Mouse (Mus musculus) regulatory T cell (primary cell): ENCODE results near the gene Zfp617.
"Not testable (repeated sequence)": the region's sequence is repeated elsewhere in the genome, so short reads cannot be mapped to it uniquely, and the experiment has no call there.

Source experiments
- in situ Hi-C: fragments of 300-600 bp; cut with MboI, MseI; formaldehyde crosslinking; loops from one replicate; pipeline ENCODE4 v1.15.1; 2025; ENCODE audit warnings: high pct_unique_total_duplicates

Gene Zfp617

GRCm38 (mm10) chr8:71908309-71909261 lies at the start of gene Zfp617, which contains the start of gene Zfp882:
Zfp617 (plus strand) TSS chr8:71908635.
Zfp882 (plus strand) TSS chr8:71908608.
- in situ Hi-C loops, result no loop called here

DNA sequence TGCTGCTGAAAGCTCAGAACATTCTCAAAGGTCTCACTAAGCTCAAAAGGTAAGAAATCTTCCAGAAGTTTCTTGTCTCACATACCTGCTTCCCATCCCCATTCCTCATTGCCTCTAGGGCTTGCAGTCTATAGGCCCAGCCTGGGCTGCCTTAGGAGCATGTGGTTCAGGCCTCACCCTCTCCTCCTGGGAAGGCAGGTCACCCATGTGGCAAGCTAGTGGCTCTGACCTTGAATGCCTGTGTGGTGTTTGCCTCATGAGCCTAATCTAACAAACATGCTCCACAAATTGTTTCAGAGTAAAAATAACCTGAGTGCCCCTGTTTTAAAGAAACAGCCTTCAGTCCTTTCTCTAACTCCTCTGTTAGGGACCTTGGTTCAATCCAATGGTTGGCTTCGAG lies 46.9 kb upstream of the Zfp617 start:
- in situ Hi-C loops, result not testable (repeated sequence)

DNA sequence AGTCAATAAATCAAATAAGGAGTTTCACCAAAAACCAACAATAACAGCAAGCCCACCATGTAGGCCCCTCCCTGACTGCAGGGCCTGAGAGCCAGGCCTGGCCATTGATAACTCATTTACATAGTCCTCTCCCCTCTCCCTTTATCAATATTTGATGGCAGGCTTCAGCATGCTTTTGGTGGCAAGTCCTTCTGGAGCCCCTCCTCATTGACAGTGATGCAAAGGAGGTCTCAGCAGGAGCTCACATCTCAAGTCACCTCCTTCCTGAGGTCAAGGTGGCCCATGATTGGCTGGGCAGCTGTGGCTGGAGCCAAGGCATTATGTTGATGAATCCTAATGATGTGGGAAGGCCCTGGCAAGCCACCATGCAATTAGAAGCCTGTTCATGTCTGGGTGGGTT lies 46.4 kb upstream of the Zfp617 start:
- in situ Hi-C loops, result not testable (repeated sequence)

- in situ Hi-C loops, result loop anchor here (10.0 kb wide), 2 partner anchors 63 to 143 kb away; no protein-coding TSS in a partner anchor
Measured at GRCm38 (mm10) chr8:71881618-71882274, 26.7 kb upstream of the Zfp617 start, which contains the start of gene Zfp709. Zfp709 (plus strand) TSS chr8:71882019.

GRCm38 (mm10) chr8:71900666-71901065 lies 7.8 kb upstream of the Zfp617 start:
- in situ Hi-C loops, result loop anchor here (5.0 kb wide), 1 partner anchor 873 kb away; no protein-coding TSS in a partner anchor

DNA sequence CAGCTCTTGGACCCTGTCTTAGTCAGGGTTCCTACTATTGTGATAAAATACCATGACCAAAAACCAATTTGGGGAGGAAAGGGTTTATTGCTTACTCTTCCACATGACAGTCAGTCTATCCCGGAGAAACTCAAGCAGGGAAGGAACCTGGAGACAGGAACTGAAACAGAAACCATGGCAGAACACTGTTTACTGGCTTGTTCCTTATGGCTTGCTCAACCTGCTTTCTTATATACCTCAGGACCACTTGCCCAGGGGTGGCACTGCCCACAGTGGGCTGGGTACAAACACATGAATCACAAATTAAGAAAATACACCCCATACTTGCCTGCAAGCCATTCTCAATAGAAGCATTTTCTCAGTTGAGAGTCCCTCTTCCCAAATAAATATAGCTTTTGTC lies 5.4 kb upstream of the Zfp617 start:
- in situ Hi-C loops, result loop anchor here (5.0 kb wide), 1 partner anchor 876 kb away; no protein-coding TSS in a partner anchor

DNA sequence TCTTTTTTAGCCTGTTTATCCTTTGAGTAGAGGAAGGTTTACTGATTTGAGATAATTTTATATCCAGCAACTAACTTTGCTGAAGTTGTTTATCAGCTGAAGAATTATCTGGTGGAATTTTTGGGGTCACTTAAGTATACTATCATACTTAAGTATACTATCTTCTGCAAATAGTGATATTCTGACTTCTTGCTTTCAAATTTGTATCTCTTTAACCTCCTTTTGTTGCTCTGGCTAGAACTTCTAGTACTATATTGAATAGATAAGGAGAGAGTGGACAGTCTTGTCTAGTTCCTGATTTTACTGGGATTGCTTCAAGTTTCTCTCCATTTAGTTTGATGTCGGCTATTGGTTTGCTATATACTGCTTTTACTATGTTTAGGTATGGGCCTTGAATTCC lies 1.6 kb upstream of the Zfp617 start:
- in situ Hi-C loops, result no loop called here

GRCm38 (mm10) chr8:71907798-71908257 lies 607 bp upstream of the Zfp617 start:
- in situ Hi-C loops, result no loop called here

- in situ Hi-C loops, result no loop called here
Measured at GRCm38 (mm10) chr8:71912286-71912685, 3.9 kb downstream of the Zfp617 start.

DNA sequence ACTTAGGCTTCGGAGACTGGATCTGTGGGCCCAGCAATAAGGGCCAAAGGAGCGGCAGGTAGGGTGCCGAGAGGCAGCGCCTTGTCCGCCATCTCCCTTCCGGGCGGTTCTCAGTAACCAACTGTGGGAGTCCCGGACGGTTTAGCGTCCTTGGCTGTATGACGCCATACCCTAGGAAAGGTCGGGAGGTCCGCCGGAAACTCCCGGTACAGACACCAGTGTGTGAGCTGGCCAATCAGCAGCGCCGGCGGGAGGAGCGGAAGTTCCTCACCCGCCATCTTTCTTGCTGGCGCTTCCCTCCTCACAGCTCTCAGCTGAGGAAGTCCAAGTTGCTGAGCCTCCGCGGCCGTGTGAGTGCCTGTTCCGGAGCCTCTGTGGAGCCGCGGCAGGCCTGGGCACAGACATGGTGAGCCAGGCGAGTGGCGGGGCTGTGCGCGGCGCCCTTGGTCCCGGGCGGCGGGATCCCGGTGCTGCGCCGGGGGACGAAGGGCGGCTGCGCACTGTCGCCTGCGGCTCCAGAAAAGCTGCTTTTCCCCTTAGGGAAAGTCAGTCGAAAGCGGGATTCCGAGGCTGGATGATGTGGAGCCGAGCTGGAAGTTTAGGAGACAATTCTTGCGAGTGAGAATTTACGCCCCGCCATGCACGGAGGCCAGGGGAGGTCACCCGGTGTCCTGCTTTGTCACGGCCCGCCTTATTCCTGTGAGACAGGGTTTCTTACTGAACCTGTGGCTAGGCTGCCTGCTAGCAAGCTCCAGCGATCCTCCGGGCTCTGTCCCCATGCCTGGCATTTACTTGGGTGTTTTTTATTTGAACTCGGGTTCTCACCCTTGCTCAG lies 14.3 kb downstream of the Zfp617 start:
- in situ Hi-C loops, result loop anchor here (10.0 kb wide), 1 partner anchor 1028 kb away; the partner anchor contains the start of genes Rpl18a and Slc5a5

- in situ Hi-C loops, result loop anchor here (10.0 kb wide), 1 partner anchor 1031 kb away; the partner anchor contains the start of genes Rpl18a and Slc5a5
Measured at GRCm38 (mm10) chr8:71925791-71926190, 17.4 kb downstream of the Zfp617 start.

DNA sequence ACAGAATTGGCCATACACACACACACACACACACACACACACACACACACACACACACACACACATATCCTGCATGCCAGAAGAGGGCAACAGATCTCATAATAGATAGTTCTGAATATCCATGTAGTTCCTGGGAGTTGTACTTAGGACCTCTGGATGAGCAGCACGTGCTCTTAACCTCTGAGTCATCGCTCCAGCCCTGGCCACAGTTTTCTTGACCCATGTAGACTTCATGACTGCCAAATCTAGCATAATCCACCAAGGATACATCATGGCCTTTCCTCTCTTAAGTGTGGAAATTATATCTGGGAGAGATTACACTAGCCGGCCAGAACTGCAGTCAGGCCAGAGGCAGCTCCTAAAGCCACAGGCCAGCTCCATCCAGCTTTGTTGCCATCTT lies 18.1 kb downstream of the Zfp617 start:
- in situ Hi-C loops, result loop anchor here (10.0 kb wide), 1 partner anchor 1032 kb away; the partner anchor contains the start of genes Rpl18a and Slc5a5

GRCm38 (mm10) chr8:71927779-71928178 lies 19.3 kb downstream of the Zfp617 start:
- in situ Hi-C loops, result loop anchor here (10.0 kb wide), 1 partner anchor 1033 kb away; the partner anchor contains the start of genes Rpl18a and Slc5a5

- in situ Hi-C loops, result not testable (repeated sequence)
Measured at GRCm38 (mm10) chr8:71938037-71938436, 29.6 kb downstream of the Zfp617 start.

GRCm38 (mm10) chr8:71940293-71941208 lies 32.1 kb downstream of the Zfp617 start:
- in situ Hi-C loops, result loop anchor here (10.0 kb wide), 2 partner anchors 56 to 484 kb away; partner anchors contain the start of genes Eps15l1 and Zfp709

GRCm38 (mm10) chr8:71941776-71942175 lies 33.3 kb downstream of the Zfp617 start:
- in situ Hi-C loops, result loop anchor here (10.0 kb wide), 2 partner anchors 57 to 483 kb away; partner anchors contain the start of genes Eps15l1 and Zfp709

- in situ Hi-C loops, result loop anchor here (10.0 kb wide), 2 partner anchors 64 to 476 kb away; partner anchors contain the start of genes Eps15l1 and Zfp709
Measured at GRCm38 (mm10) chr8:71948624-71949023, 40.2 kb downstream of the Zfp617 start.

DNA sequence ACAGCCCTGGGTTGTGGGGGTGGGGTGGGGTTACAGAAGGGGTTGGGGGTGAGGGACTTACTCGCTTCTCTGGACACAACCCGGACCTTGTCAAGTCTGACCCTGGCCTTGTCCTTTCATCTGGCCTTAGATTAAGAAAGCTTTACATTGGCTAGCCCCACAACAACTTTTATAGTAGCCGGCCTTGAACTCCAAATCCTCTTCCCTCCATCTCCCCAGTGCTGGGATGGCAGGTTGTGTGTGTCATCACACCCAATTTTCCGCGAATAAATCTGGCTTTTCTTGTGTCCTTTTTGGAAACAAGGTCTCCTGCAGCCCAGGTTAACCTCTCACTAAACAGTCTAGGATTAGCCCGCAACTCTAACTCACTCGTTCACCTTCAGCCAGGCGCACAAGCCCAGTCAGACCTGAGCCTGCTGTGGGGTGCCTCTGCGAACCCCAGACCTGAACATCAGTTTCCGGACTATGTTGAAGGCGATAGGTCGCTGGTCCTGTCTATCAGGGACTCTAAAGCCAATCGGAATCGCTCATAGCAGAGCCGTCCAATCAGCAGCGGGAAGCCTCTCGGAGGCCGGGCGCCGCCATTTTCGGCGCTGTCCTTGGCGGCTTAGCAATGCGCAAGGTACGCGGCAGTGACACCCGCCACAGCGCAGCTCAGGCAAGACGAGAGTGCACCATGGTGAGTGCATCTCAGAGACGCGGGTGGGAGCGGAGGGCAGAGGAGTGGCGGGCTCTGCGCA lies 42.2 kb downstream of the Zfp617 start, which contains the start of gene Zfp961:
Gene Zfp961 (plus strand): TSS at position 557 of the 740 bp plus-strand sequence.
- in situ Hi-C loops, result no loop called here
